Mouse (Mus musculus) stomach, postnatal 0 days (tissue): Measurements from ENCODE around the gene Dvl1. TPM values are rescaled to one million over a fixed set of nuclear protein-coding genes. Genes with fewer than 3 reads are reported as not detected.

ENCODE experiments used
- ATAC-seq: fragments of 200-750 bp; cut with Nextera tagmentation; 2 replicates; pipeline ENCODE4 v1.8.0; 2017; ENCODE audit not compliant: low FRiP score, low TSS enrichment
- DNase-seq: peaks from one replicate; pipeline ENCODE4 v3.0.0-alpha.2; 2016; ENCODE audit warnings: low spot score
- H3K27ac ChIP-seq: fragments of 300-500 bp; sonication (generic); replicated peaks from 2 replicates; pipeline ENCODE4 v1.5.1; 2014; ENCODE audit warnings: mild to moderate bottlenecking, control low read depth
- H3K27me3 ChIP-seq: fragments of 300-500 bp; sonication (generic); 2 replicates; pipeline ENCODE4 v1.6.1; 2014; ENCODE audit warnings: low read length; ENCODE audit not compliant: control insufficient read depth, insufficient read depth
- H3K36me3 ChIP-seq: fragments of 300-500 bp; sonication (generic); 2 replicates; pipeline ENCODE4 v1.6.1; 2014; ENCODE audit warnings: low read length, mixed read lengths; ENCODE audit not compliant: control insufficient read depth, insufficient read depth
- H3K4me1 ChIP-seq: fragments of 300-500 bp; sonication (generic); replicated peaks from 2 replicates; pipeline ENCODE4 v1.6.1; 2014; ENCODE audit warnings: antibody characterized with exemption; ENCODE audit not compliant: control insufficient read depth, insufficient read depth
- H3K4me2 ChIP-seq: fragments of 300-500 bp; sonication (generic); replicated peaks from 2 replicates; pipeline ENCODE4 v1.6.1; 2014; ENCODE audit warnings: low read depth, mild to moderate bottlenecking, control low read depth, moderate library complexity
- H3K4me3 ChIP-seq: fragments of 300-500 bp; sonication (generic); 2 replicates; pipeline ENCODE4 v1.5.1; 2014; ENCODE audit warnings: low read depth, low read length, control low read depth
- H3K9ac ChIP-seq: fragments of 300-500 bp; sonication (generic); 2 replicates; pipeline ENCODE4 v1.6.1; 2014; ENCODE audit warnings: mild to moderate bottlenecking, low read length, control low read depth, mixed read lengths
- H3K9me3 ChIP-seq: fragments of 300-500 bp; sonication (generic); 2 replicates; pipeline ENCODE4 v1.6.1; 2016; ENCODE audit warnings: low read length; ENCODE audit not compliant: control insufficient read depth
- CTCF ChIP-seq: IDR thresholded peaks from 2 replicates; pipeline ENCODE4 v1.5.1; 2016; ENCODE audit warnings: antibody characterized with exemption, low read depth, mild to moderate bottlenecking, moderate library complexity
- EP300 ChIP-seq: optimal IDR thresholded peaks from 2 replicates; pipeline ENCODE3; 2016; ENCODE audit warnings: antibody characterized with exemption
- WGBS: fragments of 180-500 bp; shearing (Covaris S2); extraction: QIAGEN DNeasy Blood & Tissue Kit; methylation state at CpG from one replicate; pipeline ENCODE4 v1.1.7; 2014; 5-methylcytosine and 5-hydroxymethylcytosine counted together
- polyA plus RNA-seq: library from polyadenylated mRNA; unstranded; fragments of >200 nt; fragmentation: Nextera tagmentation; extraction: Ambion mirVana; gene quantifications from 2 replicates; pipeline ENCODE4 v1.2.1, GENCODE M21; 2015

The Dvl1 gene
- polyA plus RNA-seq, 1 experiment from 2014 or later, result 8.1 TPM

DNA sequence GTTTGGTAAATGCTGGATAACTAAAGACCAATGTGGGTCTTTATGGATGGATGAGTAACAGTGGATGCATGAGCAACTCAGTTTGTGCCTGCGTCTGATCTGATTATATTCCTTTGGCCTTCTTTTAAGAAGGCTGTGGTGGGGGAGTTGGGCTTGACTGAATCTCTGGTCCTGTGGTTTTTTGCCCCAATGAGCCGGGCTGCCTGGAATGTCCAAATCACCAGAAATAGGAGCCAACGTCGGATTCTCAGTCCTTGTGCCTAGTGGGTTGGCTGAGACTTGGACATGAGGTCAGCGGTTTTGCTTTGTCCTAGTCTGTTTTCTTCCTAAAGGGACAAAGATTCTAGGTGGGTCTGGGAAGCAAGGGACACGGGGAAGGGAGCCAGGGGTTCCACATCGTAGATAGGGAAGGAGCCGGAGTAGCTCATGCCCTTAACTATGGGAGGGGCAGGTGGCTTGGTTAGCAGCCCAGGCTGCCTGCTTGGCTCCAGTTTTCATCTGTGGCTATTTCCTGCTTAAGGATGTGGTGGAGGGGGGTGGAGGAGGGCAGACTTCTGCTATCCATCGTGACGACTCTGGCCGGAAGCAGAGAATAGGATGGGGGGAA lies 9.7 kb upstream of the Dvl1 start:
- H3K9ac ChIP-seq, result no peak overlapping the region
- peak overlapping the region; percentile 18 for H3K4me2 ChIP-seq
- peak overlapping the region; percentile 97 for H3K27ac ChIP-seq
- no peak for DNase-seq
- ATAC-seq, result no peak
- no peak for TF ChIP-seq CTCF
- no peak for TF ChIP-seq EP300
- WGBS, result 56% methylated on average over 11 of the region's 11 CpGs
- no peaks in the 10 kb centered on the region for H3K9me3 ChIP-seq
- H3K4me1 ChIP-seq, result 0 out of 2 replicates have a peak, but pooled peaks cover 3% of the 10 kb centered on the region
- H3K4me3 ChIP-seq, result no peak overlapping the region
- H3K36me3 ChIP-seq, result no peaks in the 10 kb centered on the region
- no peaks in the 10 kb centered on the region for H3K27me3 ChIP-seq

DNA sequence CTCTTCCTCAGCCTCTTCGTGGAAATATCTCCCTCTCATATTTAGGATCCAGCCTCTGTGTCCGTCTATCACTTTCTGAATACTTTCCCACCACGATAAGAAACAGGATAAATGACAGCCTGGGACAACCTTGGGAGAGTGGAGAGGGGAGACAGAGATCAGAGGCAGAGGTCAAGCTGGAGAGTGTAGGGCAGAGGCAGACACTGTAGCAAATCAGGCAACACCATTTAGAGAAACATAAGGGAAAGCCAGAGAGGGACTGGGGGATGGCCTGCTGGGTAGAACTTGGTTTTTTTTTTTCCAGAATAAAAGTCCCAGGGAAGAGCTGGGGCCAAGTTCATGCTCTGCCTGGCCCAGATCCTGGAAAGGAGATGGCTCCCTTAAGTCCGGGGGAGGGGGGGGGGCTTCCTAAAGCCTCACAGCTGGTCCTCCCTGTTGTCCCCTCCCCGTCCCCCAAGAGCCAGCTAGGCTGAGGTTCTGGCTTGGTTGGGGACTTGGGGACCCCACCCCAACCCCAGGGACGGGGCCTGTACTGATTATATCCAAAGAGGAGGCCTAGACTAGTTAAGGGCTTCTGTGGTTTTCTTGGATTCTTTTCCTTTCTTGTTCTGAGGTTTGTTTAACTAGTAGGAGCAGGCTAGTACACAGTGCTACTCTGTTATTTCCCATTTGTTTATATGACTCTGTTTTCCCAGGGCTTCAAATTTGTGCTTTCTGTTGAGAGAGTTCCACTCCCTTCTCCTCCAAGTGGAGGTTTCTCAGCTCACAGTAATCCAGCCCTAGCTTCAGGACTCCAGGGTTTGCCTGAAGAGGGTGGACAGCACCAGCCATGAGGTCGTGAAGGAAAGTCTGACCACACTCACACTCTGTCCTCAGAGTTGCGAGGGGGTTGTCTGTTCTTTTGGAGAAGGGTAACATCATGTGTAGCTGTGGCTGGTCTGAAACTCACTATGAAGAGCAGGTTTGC lies 8.7 kb upstream of the Dvl1 start:
- DNase-seq (no peak), ATAC-seq (peak; percentile 6; the same call in 1 of the 2 replicates)
- Histone ChIP-seq H3K36me3 (peaks cover 4% of the 10 kb centered on the region; the same call in 1 of the 2 replicates), H3K9ac (0 out of 2 replicates have a peak overlapping the region, but pooled peaks have one; percentile 31), H3K27ac (peak overlapping the region; percentile 97), H3K27me3 (no peaks in the 10 kb centered on the region), H3K9me3 (no peaks in the 10 kb centered on the region), H3K4me3 (no peak overlapping the region; the same call in 1 of the 2 replicates), H3K4me2 (peak overlapping the region; percentile 97), H3K4me1 (0 out of 2 replicates have a peak, but pooled peaks cover 3% of the 10 kb centered on the region)
- TF ChIP-seq CTCF, result no peak
- no peak for TF ChIP-seq EP300
- WGBS, result 32% methylated on average over 8 of the region's 8 CpGs

DNA sequence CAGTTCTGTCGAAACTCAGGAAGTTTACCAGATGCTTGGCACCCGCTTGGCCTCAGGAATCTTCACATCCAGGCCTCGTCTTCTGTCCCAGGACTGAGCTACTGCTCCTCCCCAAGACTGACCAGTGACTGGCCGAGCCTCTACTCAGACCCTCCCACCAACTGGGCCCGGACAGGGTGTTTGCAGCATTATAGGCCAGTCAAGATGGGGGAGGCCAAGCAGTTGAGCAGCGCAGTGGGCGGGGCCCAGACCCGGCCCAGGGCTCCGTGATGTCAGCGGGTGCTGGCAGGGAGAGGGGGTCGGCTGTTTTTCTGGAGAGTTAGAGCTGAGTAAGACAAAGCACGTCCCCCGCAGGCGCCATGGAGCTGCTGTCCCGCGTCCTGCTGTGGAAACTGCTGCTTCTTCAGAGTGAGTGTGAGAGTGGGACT lies 7.7 kb upstream of the Dvl1 start, which contains the start of gene Mxra8:
TSS of gene Mxra8 (plus strand) at position 198 of the 428 bp plus-strand sequence.
- peak within 1 kb of the TSS; percentile 97 for H3K4me2 ChIP-seq
- peak; percentile 81 for DNase-seq
- H3K27ac ChIP-seq, result peak within 1 kb of the TSS; percentile 97
- peaks cover 4% of the 10 kb centered on the region; the same call in 1 of the 2 replicates for H3K36me3 ChIP-seq
- TF ChIP-seq EP300 (no peak), CTCF (no peak)
- H3K4me3 ChIP-seq, result peak within 1 kb of the TSS; percentile 53
- H3K9ac ChIP-seq, result peak within 1 kb of the TSS; percentile 69
- no peaks in the 10 kb centered on the region for H3K9me3 ChIP-seq
- no peaks in the 10 kb centered on the region for H3K27me3 ChIP-seq
- WGBS, result 9% methylated on average over 16 of the region's 16 CpGs
- H3K4me1 ChIP-seq, result 0 out of 2 replicates have a peak, but pooled peaks cover 3% of the 10 kb centered on the region
- ATAC-seq, result peak; percentile 91

DNA sequence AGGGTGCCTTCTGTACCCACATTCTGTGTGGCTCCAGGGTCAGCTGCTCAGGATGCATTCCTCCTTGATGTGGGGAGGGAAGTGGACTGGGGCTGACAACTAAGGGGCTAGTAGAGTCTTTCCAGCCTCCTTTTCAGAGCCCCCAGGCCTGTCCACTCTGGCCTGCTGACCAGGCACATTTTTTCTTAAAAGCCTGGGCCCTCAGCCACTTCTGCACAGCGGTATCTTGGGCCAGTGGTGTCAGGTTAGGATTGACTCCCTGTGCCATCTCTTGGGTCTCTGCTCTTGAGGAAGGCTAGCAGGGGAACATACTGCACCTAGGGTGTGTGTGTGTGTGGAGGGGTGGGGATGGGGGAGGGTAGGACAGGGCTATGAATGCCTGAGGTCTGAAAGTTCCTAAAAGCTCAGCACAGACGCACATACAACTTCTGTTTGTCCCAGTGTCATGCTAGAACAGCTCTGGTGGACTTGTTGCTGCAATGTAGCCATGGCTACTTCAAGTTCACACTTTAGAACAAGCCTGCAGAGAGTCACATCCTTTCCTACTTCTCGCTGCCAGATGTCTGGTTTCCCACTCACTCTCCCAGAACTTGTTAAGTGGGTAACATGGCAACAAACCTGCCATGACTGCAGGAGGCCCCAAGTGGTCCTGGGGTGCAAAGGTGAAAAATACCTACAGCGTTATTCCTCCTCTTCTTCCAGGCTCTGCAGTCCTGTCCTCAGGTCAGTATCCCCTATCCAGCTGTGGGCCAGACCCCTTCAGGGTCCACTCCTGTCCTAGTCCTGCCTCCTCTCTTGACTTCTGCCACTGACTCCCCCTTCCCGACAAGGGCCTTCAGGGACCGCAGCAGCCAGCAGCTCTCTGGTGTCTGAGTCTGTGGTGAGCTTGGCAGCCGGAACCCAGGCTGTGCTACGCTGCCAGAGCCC lies 6.9 kb upstream of the Dvl1 start:
- peak; percentile 1; the same call in 1 of the 2 replicates for ATAC-seq
- H3K9me3 ChIP-seq, result no peaks in the 10 kb centered on the region
- WGBS, result 14% methylated on average over 8 of the region's 8 CpGs
- H3K27me3 ChIP-seq, result no peaks in the 10 kb centered on the region
- TF ChIP-seq CTCF, result no peak
- TF ChIP-seq EP300, result no peak
- peak overlapping the region; percentile 53 for H3K4me3 ChIP-seq
- H3K4me2 ChIP-seq, result peak overlapping the region; percentile 97
- H3K4me1 ChIP-seq, result 0 out of 2 replicates have a peak, but pooled peaks cover 3% of the 10 kb centered on the region
- no peak for DNase-seq
- H3K9ac ChIP-seq, result peak overlapping the region; percentile 69
- H3K27ac ChIP-seq, result peak overlapping the region; percentile 97
- peaks cover 4% of the 10 kb centered on the region; the same call in 1 of the 2 replicates for H3K36me3 ChIP-seq

DNA sequence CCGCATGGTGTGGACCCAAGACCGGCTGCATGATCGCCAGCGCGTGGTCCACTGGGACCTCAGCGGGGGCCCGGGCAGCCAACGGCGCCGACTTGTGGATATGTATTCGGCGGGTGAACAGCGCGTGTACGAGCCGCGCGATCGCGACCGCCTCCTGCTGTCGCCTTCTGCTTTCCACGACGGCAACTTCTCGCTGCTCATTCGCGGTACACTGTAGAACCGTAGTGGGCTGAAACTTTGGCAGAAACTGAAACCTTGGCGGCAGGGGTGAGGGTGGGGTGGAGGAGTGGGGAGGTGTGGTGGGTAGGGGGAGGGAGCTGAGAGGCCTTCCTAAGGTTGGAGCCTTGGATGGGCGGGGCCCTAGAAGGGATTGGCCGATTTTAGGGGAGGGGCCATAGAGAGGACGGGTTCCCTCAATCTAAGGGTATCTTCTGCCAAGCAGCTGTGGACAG lies 6.2 kb upstream of the Dvl1 start:
- Histone ChIP-seq H3K4me3 (peak overlapping the region; percentile 53), H3K36me3 (peaks cover 4% of the 10 kb centered on the region; the same call in 1 of the 2 replicates), H3K27me3 (no peaks in the 10 kb centered on the region), H3K9ac (peak overlapping the region; percentile 69), H3K4me2 (peak overlapping the region; percentile 97), H3K27ac (peak overlapping the region; percentile 97), H3K4me1 (0 out of 2 replicates have a peak, but pooled peaks cover 3% of the 10 kb centered on the region), H3K9me3 (no peaks in the 10 kb centered on the region)
- WGBS, result 1% methylated on average over 32 of the region's 32 CpGs
- TF ChIP-seq CTCF (peak; percentile 74), EP300 (no peak)
- DNase-seq (peak; percentile 73), ATAC-seq (peak; percentile 38)
